Mouse (Mus musculus): Measurements from ENCODE around the gene Ap4b1. TPM values are rescaled to one million over a fixed set of nuclear protein-coding genes. Genes with fewer than 3 reads are reported as not detected.
A peak's percentile ranks its signal among the peaks of the same experiment; 100 is the strongest.
"Not testable (repeated sequence)": the region's sequence is repeated elsewhere in the genome, so short reads cannot be mapped to it uniquely, and the experiment has no call there.

Gene Ap4b1
- total RNA-seq, 2 experiments from 2014 or later, result 7.4 to 10.8 TPM

- DNase-seq, result no peak
- intact Hi-C loops (cut with DNase I), result no loop called here
Measured at GRCm38 (mm10) chr3:103792566-103792965, 16.8 kb upstream of the Ap4b1 start.

- intact Hi-C loops (cut with DNase I), result no loop called here
- DNase-seq, result no peak
Measured at GRCm38 (mm10) chr3:103796389-103796788, 12.9 kb upstream of the Ap4b1 start.

- DNase-seq, result no peak
- intact Hi-C loops (cut with DNase I), result no loop called here
Measured at GRCm38 (mm10) chr3:103799507-103799906, 9.8 kb upstream of the Ap4b1 start.

- peak; percentile 67 to 81 for DNase-seq
- intact Hi-C loops (cut with DNase I), result no loop called here
Measured at GRCm38 (mm10) chr3:103801631-103802531, 7.4 kb upstream of the Ap4b1 start.

GRCm38 (mm10) chr3:103802861-103803260, 6.5 kb upstream of the Ap4b1 start:
- peak in 1 of 2 experiments; percentile 24 for DNase-seq
- intact Hi-C loops (cut with DNase I), result no loop called here

- intact Hi-C loops (cut with DNase I), result no loop called here
- no peak for DNase-seq
Measured at GRCm38 (mm10) chr3:103805671-103806070, 3.6 kb upstream of the Ap4b1 start.

- intact Hi-C loops (cut with DNase I), result loop anchor here (1.0 to 5.0 kb wide), 2 partner anchors 18 to 67 kb away; partner anchors contain the start of gene Hipk1
- peak in 1 of 2 experiments; percentile 15 for DNase-seq
Measured at GRCm38 (mm10) chr3:103809799-103810150, 455 bp downstream of the Ap4b1 start.

GRCm38 (mm10) chr3:103810967-103811366, 1.6 kb downstream of the Ap4b1 start:
- intact Hi-C loops (cut with DNase I), result loop anchor here (5.0 kb wide), 1 partner anchor 69 kb away; no protein-coding TSS in a partner anchor
- DNase-seq, result no peak

- intact Hi-C loops (cut with DNase I), result no loop called here
- DNase-seq, result no peak
Measured at GRCm38 (mm10) chr3:103827548-103827947, 18.2 kb downstream of the Ap4b1 start.

- intact Hi-C loops (cut with DNase I), result no loop called here
- no peak for DNase-seq
Measured at GRCm38 (mm10) chr3:103829036-103829435, 19.7 kb downstream of the Ap4b1 start.

GRCm38 (mm10) chr3:103830681-103831080, 21.4 kb downstream of the Ap4b1 start:
- DNase-seq; intact Hi-C loops (cut with DNase I): not testable (repeated sequence)

GRCm38 (mm10) chr3:103831146-103831545, 21.8 kb downstream of the Ap4b1 start:
- intact Hi-C loops (cut with DNase I), result no loop called here
- no peak for DNase-seq

GRCm38 (mm10) chr3:103832426-103832825, 23.1 kb downstream of the Ap4b1 start, which contains the start of gene Bcl2l15:
Gene Bcl2l15 (plus strand): TSS chr3:103832601.
- DNase-seq, result no peak
- intact Hi-C loops (cut with DNase I), result no loop called here

GRCm38 (mm10) chr3:103834001-103834400, 24.7 kb downstream of the Ap4b1 start:
- intact Hi-C loops (cut with DNase I), result no loop called here
- DNase-seq, result no peak

- intact Hi-C loops (cut with DNase I), result no loop called here
- DNase-seq, result no peak
Measured at GRCm38 (mm10) chr3:103835272-103835950, 26.1 kb downstream of the Ap4b1 start.

GRCm38 (mm10) chr3:103835951-103836310, 26.6 kb downstream of the Ap4b1 start:
- intact Hi-C loops (cut with DNase I), result no loop called here
- DNase-seq, result no peak

- intact Hi-C loops (cut with DNase I), result no loop called here
- no peak for DNase-seq
Measured at GRCm38 (mm10) chr3:103836453-103836852, 27.1 kb downstream of the Ap4b1 start.

GRCm38 (mm10) chr3:103839711-103840110, 30.4 kb downstream of the Ap4b1 start:
- intact Hi-C loops (cut with DNase I), result no loop called here
- no peak for DNase-seq

GRCm38 (mm10) chr3:103840195-103840594, 30.9 kb downstream of the Ap4b1 start:
- intact Hi-C loops (cut with DNase I); DNase-seq: not testable (repeated sequence)

- DNase-seq; intact Hi-C loops (cut with DNase I): not testable (repeated sequence)
Measured at GRCm38 (mm10) chr3:103840946-103841345, 31.6 kb downstream of the Ap4b1 start.

GRCm38 (mm10) chr3:103850644-103851363, 41.5 kb downstream of the Ap4b1 start:
- no peak for DNase-seq
- intact Hi-C loops (cut with DNase I), result no loop called here

Measured in gastrocnemius, postnatal 36 days (tissue).